Mouse (Mus musculus) ES-E14 (cell line): ENCODE results near the gene Crebrf.

Experiments used
- CHD2 ChIP-seq: IDR thresholded peaks from 2 replicates; pipeline ENCODE4 v1.6.1; 2014; ENCODE audit warnings: mild to moderate bottlenecking, low read depth, low read length, inconsistent platforms
- MAFK ChIP-seq: IDR thresholded peaks from 2 replicates; pipeline ENCODE4 v1.6.1; 2014; ENCODE audit warnings: mild to moderate bottlenecking, low read depth, low read length, inconsistent platforms; ENCODE audit not compliant: insufficient read depth
- ZC3H11A ChIP-seq: IDR thresholded peaks from 2 replicates; pipeline ENCODE4 v1.6.1; 2012; ENCODE audit warnings: low read depth, mild to moderate bottlenecking, inconsistent platforms, low read length, borderline replicate concordance
- ZNF384 ChIP-seq: IDR thresholded peaks from 2 replicates; pipeline ENCODE4 v1.6.1; 2012; ENCODE audit warnings: low read depth, low read length, inconsistent platforms

- no peak for TF ChIP-seq MAFK
- no peak for TF ChIP-seq ZC3H11A
- TF ChIP-seq CHD2, result no peak
- no peak for TF ChIP-seq ZNF384
Measured at GRCm38 (mm10) chr17:26817776-26818175, 102.3 kb downstream of the Crebrf start.
